8 mouse cellular contexts compared by ENCODE assay signal in genomic region chr6:86523242-86523754, GRCm38 (mm10). TPM values are rescaled to one million over a fixed set of nuclear protein-coding genes. Genes with fewer than 3 reads are reported as not detected.
DNase-seq lines count a peak whose midpoint lies in the region; ATAC-seq and TF ChIP-seq lines count a peak whose summit lies in the region.

No protein-coding gene starts in this region.

- peak overlapping the region; percentile 84 for H3K9ac ChIP-seq in hindbrain, embryonic 16.5 days (ENCODE audit: low read depth, low read length)
- H3K9ac ChIP-seq in midbrain, postnatal 0 days (replicated peaks; ENCODE audit: low read length, poor library complexity, severe bottlenecking), result peak overlapping the region; percentile 97

- H3K27ac ChIP-seq in layer of hippocampus, adult 2 months, result peak overlapping the region; percentile 100
- H3K27ac ChIP-seq in brown adipose tissue, adult 24 weeks (replicated peaks; ENCODE audit: low read depth, low read length), result no peak overlapping the region
- peak overlapping the region; percentile 80 for H3K27ac ChIP-seq in hindbrain, embryonic 16.5 days (ENCODE audit: low read depth, low read length)
- H3K27ac ChIP-seq in midbrain, postnatal 0 days (ENCODE audit: low read depth, low read length), result peak overlapping the region; percentile 71; the same call in 1 of the 2 replicates

- 0 out of 2 replicates have a peak, but pooled peaks cover 2% of the 10 kb centered on the region for H3K36me3 ChIP-seq in hindbrain, embryonic 16.5 days (ENCODE audit: control insufficient read depth, insufficient read depth, low read length)
- 0 out of 2 replicates have a peak, but pooled peaks cover 2% of the 10 kb centered on the region for H3K36me3 ChIP-seq in midbrain, postnatal 0 days (ENCODE audit: insufficient read depth, low read length)

- no peaks in the 10 kb centered on the region for H3K9me3 ChIP-seq in hindbrain, embryonic 16.5 days (ENCODE audit: control insufficient read depth, low read length)
- no peaks in the 10 kb centered on the region for H3K9me3 ChIP-seq in midbrain, postnatal 0 days (ENCODE audit: low read length)

- peak overlapping the region; percentile 98 for H3K4me3 ChIP-seq in layer of hippocampus, adult 2 months
- H3K4me3 ChIP-seq in brown adipose tissue, adult 24 weeks (ENCODE audit: insufficient read depth, low read depth, low read length), result peak overlapping the region; percentile 74
- peak overlapping the region; percentile 81 for H3K4me3 ChIP-seq in hindbrain, embryonic 16.5 days (ENCODE audit: low read length)
- H3K4me3 ChIP-seq in midbrain, postnatal 0 days (ENCODE audit: low read depth, low read length), result peak overlapping the region; percentile 57

- no peaks in the 10 kb centered on the region for H3K27me3 ChIP-seq in hindbrain, embryonic 16.5 days (replicated peaks; ENCODE audit: control insufficient read depth, insufficient read depth, low read length)
- no peaks in the 10 kb centered on the region for H3K27me3 ChIP-seq in midbrain, postnatal 0 days (ENCODE audit: insufficient read depth, low read length)

- TF ChIP-seq CTCF in layer of hippocampus, adult 2 months (conservative IDR thresholded peaks at IDR 0.05), result no peak
- no peak for TF ChIP-seq CTCF in midbrain, postnatal 0 days (IDR thresholded peaks at IDR 0.05)

- no peak for DNase-seq in layer of hippocampus, adult 2 months (ENCODE audit: low spot score in 2 of 2)
- no peak for DNase-seq in layer of hippocampus, adult 11-12 months (ENCODE audit: low spot score)
- DNase-seq in midbrain, postnatal 0 days (ENCODE audit: low spot score), result no peak
- no peak for DNase-seq in urinary bladder, postnatal 4 days (ENCODE audit: low spot score in 2 of 2)
- DNase-seq in layer of hippocampus, postnatal 36 days, result no peak
- DNase-seq in adrenal gland, adult 18-20 months (ENCODE audit: low spot score in 2 of 2), result no peak

- H3K4me2 ChIP-seq in hindbrain, embryonic 16.5 days (ENCODE audit: low read length), result peak overlapping the region; percentile 70
- H3K4me2 ChIP-seq in midbrain, postnatal 0 days (ENCODE audit: low read depth, low read length, poor library complexity, severe bottlenecking), result peak overlapping the region; percentile 95

- WGBS in hindbrain, embryonic 16.5 days, result 41% methylated on average over 3 of the region's 3 CpGs
- whole genome bisulfite sequencing in midbrain, postnatal 0 days, result 33% methylated on average over 3 of the region's 3 CpGs

- H3K4me1 ChIP-seq in brown adipose tissue, adult 24 weeks (ENCODE audit: control insufficient read depth, insufficient read depth, insufficient read length, low read length), result peaks cover 12% of the 10 kb centered on the region
- peaks cover 22% of the 10 kb centered on the region for H3K4me1 ChIP-seq in hindbrain, embryonic 16.5 days (ENCODE audit: control insufficient read depth, insufficient read depth, low read depth, low read length)
- peaks cover 10% of the 10 kb centered on the region; the same call in 1 of the 2 replicates for H3K4me1 ChIP-seq in midbrain, postnatal 0 days (ENCODE audit: insufficient read depth, low read length)

- ATAC-seq in hindbrain, embryonic 16.5 days, result no peak
- ATAC-seq in midbrain, postnatal 0 days (ENCODE audit: low FRiP score), result no peak

RNA-seq across cellular contexts. Expression of gene Pcbp1, which starts 2.8 kb away (rescaled TPM):
- 100 to 1,000 TPM; 179 to 184 TPM for total RNA-seq in layer of hippocampus, adult 2 months (2021)
- 107 and 116 TPM in 2 replicates for polyA plus RNA-seq in brown adipose tissue, adult 24 weeks (2012; ENCODE audit: insufficient read depth, insufficient read length, missing spikeins)
- polyA plus RNA-seq in hindbrain, embryonic 16.5 days (2015; fragmentation: Nextera tagmentation; extraction: Ambion mirVana), result 123 and 163 TPM in 2 replicates
- 51.7 and 72.8 TPM in 2 replicates for total RNA-seq in midbrain, postnatal 0 days (2014; rRNA removed)
- 264 and 292 TPM in 2 replicates for polyA plus RNA-seq in midbrain, postnatal 0 days (2015; fragmentation: Nextera tagmentation; extraction: Ambion mirVana)
- 100 to 1,000 TPM; 177 to 186 TPM for total RNA-seq in layer of hippocampus, postnatal 36 days (2021)
- total RNA-seq in adrenal gland, adult 18-20 months (2021), result 100 to 1,000 TPM; 331 to 339 TPM
